Mouse (Mus musculus) small intestine, adult 2 months (tissue): ENCODE results near the gene Rab37. TPM values are rescaled to one million over a fixed set of nuclear protein-coding genes. Genes with fewer than 3 reads are reported as not detected.

Experiments
- H3K27ac ChIP-seq: fragments of 200-500 bp; 2 replicates; pipeline ENCODE4 v1.5.1; 2012; ENCODE audit warnings: low read depth, low read length, control low read depth, inconsistent platforms; ENCODE audit not compliant: insufficient read depth
- H3K27me3 ChIP-seq: fragments of 200-500 bp; 2 replicates; pipeline ENCODE4 v1.6.1; 2012; ENCODE audit warnings: mild to moderate bottlenecking, moderate library complexity, low read length, inconsistent platforms; ENCODE audit not compliant: control insufficient read depth, insufficient read depth
- H3K36me3 ChIP-seq: fragments of 200-500 bp; 2 replicates; pipeline ENCODE4 v1.6.1; 2012; ENCODE audit warnings: mild to moderate bottlenecking, low read length, control low read depth, inconsistent platforms; ENCODE audit not compliant: control insufficient read depth, insufficient read depth
- H3K4me1 ChIP-seq: fragments of 200-500 bp; 2 replicates; pipeline ENCODE4 v1.6.1; 2012; ENCODE audit warnings: low read length, inconsistent platforms, mixed read lengths; ENCODE audit not compliant: control insufficient read depth, insufficient read depth, insufficient read length
- H3K4me3 ChIP-seq: fragments of 200-500 bp; 2 replicates; pipeline ENCODE4 v1.5.1; 2012; ENCODE audit warnings: low read depth, mild to moderate bottlenecking, control low read depth, inconsistent platforms, low read length, moderate library complexity
- CTCF ChIP-seq: fragments of 200-500 bp; IDR thresholded peaks from 2 replicates; pipeline ENCODE4 v1.5.1; 2012; ENCODE audit warnings: low read depth, mild to moderate bottlenecking, control low read depth, inconsistent platforms, low read length, moderate library complexity, mixed read lengths; ENCODE audit not compliant: insufficient replicate concordance, insufficient read length; ENCODE audit errors: extremely low read depth
- POLR2A ChIP-seq: fragments of 200-500 bp; IDR thresholded peaks from 2 replicates; pipeline ENCODE4 v1.6.1; 2012; ENCODE audit warnings: low read depth, mild to moderate bottlenecking, control low read depth, inconsistent platforms, low read length, moderate library complexity
- WGBS: fragments of 180-500 bp; shearing (Covaris S2); methylation state at CpG from one replicate; pipeline ENCODE4 v1.1.7; 2018; 5-methylcytosine and 5-hydroxymethylcytosine counted together
- polyA plus RNA-seq: library from polyadenylated mRNA; depleted of rRNA; stranded (reverse); fragments of >200 nt; gene quantifications from 2 replicates; pipeline ENCODE4 v1.2.3, GENCODE M21; 2012

Gene Rab37
- polyA plus RNA-seq, 1 experiment, result 2.2 TPM

DNA sequence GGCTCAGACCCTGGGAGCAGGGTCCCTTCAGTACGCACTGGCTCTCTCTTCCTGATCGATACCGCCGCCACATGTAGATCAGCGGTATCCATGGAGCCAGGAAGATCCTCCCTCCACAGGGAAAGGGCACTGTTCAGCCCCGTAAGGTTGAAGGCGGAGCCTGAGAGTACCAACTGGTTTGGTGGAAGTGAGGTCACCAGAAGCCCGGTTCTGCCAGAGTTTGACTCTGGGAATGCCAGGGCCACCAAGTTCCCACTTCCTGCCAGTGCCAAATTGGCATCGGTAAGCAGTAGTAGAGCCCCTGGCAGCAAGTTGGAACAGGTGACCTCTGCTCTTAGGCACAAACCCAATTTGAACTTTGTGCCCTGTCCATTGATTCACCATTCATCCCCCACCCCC, 73.7 kb downstream of the Rab37 start:
- peaks cover 34% of the 10 kb centered on the region for H3K4me1 ChIP-seq
- peaks cover 31% of the 10 kb centered on the region for H3K36me3 ChIP-seq
- 5% methylated on average over 9 of the region's 9 CpGs for WGBS
- H3K27ac ChIP-seq, result peak overlapping the region; percentile 85
- TF ChIP-seq CTCF (no peak), POLR2A (peak; percentile 30; the same call in 1 of the 2 replicates)
- no peaks in the 10 kb centered on the region for H3K27me3 ChIP-seq
- peak overlapping the region; percentile 97 for H3K4me3 ChIP-seq

DNA sequence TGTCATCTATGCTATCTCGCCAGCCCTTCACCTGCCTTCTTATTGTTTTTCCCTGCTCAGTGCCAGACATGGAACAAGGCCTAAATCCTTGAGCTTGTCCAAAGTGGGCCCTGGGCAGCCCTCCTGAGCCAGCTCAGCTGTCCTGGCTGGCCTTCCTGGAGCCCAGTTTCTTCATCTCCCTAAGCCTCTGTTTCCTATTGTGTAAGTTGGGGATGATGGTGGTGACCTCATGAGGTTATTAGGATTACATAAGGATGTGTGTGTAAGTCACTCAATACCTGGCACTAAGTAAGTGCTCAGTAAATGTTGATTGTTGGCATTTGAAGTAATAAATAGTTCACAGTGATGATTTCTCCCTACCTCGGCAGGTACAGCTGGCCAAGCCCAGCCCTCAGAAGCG, 75.5 kb downstream of the Rab37 start:
- peaks cover 48% of the 10 kb centered on the region for H3K36me3 ChIP-seq
- H3K27me3 ChIP-seq, result no peaks in the 10 kb centered on the region
- H3K4me3 ChIP-seq, result peak overlapping the region; percentile 50
- peaks cover 27% of the 10 kb centered on the region for H3K4me1 ChIP-seq
- TF ChIP-seq CTCF, result no peak
- no peak for TF ChIP-seq POLR2A
- peak overlapping the region; percentile 97 for H3K27ac ChIP-seq
- WGBS, result 38% methylated on average over 3 of the region's 3 CpGs

DNA sequence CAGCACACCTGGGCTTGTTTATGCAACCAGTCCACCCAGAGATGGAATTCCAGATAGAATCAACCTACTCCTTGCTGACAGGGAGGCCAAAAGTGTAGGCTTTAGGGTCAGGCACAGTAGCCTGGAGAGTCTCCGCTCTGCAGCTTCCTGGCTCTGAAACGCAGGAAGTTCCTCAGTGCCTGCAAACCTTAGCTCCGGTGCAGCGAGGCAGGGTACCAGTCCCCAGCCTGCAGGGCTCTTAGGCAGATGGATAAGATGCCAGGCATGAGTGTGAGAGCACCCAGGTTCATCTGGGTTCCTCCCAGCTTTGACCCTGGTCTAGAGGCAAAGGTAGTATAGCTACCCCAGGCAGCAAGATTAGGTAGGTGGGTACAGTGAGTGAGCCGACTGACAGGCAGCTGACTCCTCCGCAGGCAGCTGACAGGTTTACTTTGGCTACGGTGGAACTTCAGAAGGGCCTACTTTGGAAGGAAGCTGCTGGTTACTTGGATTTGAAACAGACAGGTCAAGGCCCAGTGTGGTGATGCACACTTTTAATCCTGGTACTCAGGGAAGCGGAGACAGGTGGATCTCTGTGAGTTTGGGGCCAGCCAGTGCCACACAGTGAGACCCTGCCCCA, 76.5 kb downstream of the Rab37 start:
- H3K4me3 ChIP-seq, result peak overlapping the region; percentile 56
- H3K27me3 ChIP-seq, result no peaks in the 10 kb centered on the region
- peaks cover 34% of the 10 kb centered on the region for H3K4me1 ChIP-seq
- WGBS, result 71% methylated on average over 8 of the region's 8 CpGs
- peak overlapping the region; percentile 70 for H3K27ac ChIP-seq
- peaks cover 54% of the 10 kb centered on the region for H3K36me3 ChIP-seq
- TF ChIP-seq POLR2A, result no peak
- TF ChIP-seq CTCF, result no peak

DNA sequence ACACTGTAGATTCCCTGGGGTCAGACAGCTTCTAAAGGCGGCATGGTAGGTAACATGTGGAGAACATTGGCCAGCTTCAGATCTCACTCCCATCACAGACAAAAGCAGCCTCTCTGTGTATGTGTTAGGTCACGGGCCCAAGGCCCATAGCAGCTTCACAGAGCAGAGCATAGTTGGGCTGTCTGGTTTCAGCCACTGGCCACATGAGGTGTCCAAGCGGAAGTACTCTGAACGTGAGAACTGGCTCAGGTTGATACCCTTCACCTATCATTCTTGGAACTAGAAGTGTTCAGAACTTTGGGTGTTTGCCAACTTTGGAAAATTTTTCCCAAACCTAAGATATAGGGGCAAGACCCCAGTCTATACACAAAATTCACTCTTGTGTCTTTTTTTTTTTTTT, 78.2 kb downstream of the Rab37 start:
- TF ChIP-seq POLR2A, result no peak
- no peak for TF ChIP-seq CTCF
- Histone ChIP-seq H3K4me1 (peaks cover 50% of the 10 kb centered on the region), H3K36me3 (peaks cover 63% of the 10 kb centered on the region), H3K4me3 (no peak overlapping the region; the same call in 1 of the 2 replicates), H3K27me3 (no peaks in the 10 kb centered on the region), H3K27ac (peak overlapping the region; percentile 11; the same call in 1 of the 2 replicates)
- 82% methylated on average over 4 of the region's 4 CpGs for WGBS

DNA sequence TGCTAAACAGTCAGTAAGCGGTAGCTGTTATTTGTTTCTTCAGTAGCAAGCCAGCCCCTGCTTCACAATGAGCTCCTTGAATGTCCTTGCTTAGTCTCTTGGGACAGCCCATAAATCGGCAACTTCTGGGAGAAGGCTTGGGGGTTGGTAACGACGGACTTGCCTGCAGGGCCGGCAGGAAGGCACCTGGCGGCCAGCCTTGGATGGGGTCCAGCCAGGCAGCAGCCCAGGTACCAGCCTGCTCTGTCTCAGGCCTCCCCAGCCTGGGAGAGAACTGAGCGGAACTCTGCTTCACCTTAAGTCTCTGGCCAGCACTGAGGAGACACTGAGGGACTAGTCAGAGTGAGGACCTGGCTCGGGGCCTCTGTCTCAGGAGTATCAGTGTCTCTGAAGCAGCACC, 79.9 kb downstream of the Rab37 start:
- WGBS, result 29% methylated on average over 8 of the region's 8 CpGs

DNA sequence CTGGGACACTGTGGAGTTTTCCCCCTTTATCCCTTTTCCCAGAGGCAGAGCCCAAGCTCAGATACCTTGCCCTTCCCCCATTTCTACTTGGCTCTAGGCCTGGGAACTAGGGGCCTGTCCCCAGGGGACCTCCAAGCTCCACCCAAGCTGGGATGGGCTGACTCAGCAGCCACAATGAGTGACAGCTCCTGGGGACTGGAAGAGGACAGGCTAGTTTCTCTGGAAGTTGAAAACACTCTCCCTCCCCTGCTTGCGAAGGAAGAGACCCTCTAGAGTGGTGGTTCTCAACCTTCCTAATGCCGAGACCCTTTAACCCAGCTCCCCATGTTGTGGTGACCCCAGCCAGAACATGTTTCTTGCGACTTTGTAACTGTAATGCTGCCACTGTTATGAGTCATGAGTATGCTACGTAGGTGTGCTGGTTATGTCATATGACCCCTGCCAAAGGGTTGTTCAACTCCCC, 81.6 kb downstream of the Rab37 start:
- Histone ChIP-seq H3K36me3 (peaks cover 78% of the 10 kb centered on the region), H3K27ac (peak overlapping the region; percentile 85), H3K4me3 (peak overlapping the region; percentile 43), H3K27me3 (no peaks in the 10 kb centered on the region), H3K4me1 (peaks cover 71% of the 10 kb centered on the region)
- TF ChIP-seq CTCF, result peak; percentile 9; the same call in 1 of the 2 replicates
- TF ChIP-seq POLR2A, result no peak
- 16% methylated on average over 4 of the region's 4 CpGs for WGBS

More for the DNA sequence above, 79.9 kb downstream of the Rab37 start:
- H3K4me3 ChIP-seq, result peak overlapping the region; percentile 41
- no peaks in the 10 kb centered on the region for H3K27me3 ChIP-seq
- peaks cover 71% of the 10 kb centered on the region for H3K36me3 ChIP-seq
- TF ChIP-seq CTCF, result peak; percentile 13; the same call in 1 of the 2 replicates
- 0 out of 2 replicates have a peak, but pooled peaks have one; percentile 13 for TF ChIP-seq POLR2A
- H3K4me1 ChIP-seq, result peaks cover 60% of the 10 kb centered on the region
- peak overlapping the region; percentile 47; the same call in 1 of the 2 replicates for H3K27ac ChIP-seq

DNA sequence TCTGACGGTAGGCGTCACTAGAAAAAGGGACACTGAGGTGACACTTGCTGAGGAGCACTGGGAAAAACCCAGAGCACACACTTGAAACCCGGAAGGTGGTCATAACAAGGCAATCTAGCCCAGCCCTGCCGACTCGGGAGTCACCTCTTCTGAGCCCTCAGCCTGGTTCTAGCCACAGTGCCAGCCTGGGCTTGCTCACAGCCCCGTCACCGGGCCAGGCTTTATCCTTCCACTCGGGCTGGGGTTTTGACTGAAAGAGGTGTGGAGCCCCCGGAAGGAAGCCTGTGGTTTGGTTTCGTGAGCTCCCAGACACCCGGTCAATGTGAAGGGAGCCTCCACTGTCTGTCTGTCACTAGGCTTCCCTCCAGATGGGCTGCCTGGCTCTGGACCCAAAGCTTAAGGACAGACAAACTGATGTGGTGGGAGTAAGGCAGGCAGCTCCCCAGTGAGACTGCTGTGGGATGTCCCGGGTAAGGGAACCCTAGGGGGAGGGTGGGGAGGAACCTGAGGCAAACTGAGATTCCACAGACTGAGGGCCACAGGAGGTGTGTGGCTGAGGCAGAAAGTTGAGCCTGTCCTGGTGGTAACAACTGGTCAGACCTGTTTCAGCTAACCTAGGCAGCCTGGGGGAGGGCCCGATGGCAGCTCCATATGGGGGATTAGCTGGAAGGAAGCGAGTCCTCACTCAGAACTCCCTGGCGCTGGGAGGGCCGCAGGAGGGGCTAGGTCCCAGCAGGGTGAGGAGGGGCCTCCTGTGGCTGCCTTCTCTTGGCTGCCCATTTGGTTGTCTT, 82.5 kb downstream of the Rab37 start:
- Histone ChIP-seq H3K36me3 (peaks cover 77% of the 10 kb centered on the region), H3K4me1 (peaks cover 71% of the 10 kb centered on the region), H3K27me3 (no peaks in the 10 kb centered on the region), H3K4me3 (peak overlapping the region; percentile 54), H3K27ac (peak overlapping the region; percentile 77)
- WGBS, result 24% methylated on average over 16 of the region's 16 CpGs
- TF ChIP-seq POLR2A (no peak), CTCF (peak; percentile 8; the same call in 1 of the 2 replicates)
